Mouse (Mus musculus): Measurements from ENCODE around the gene Elavl2. TPM values are rescaled to one million over a fixed set of nuclear protein-coding genes. Genes with fewer than 3 reads are reported as not detected.

The Elavl2 gene
- polyA plus RNA-seq, 1 experiment from 2014 or later = 5.6 TPM

GRCm38 (mm10) chr4:91238739-91239485 is 161.7 kb downstream of the Elavl2 start:
- Histone ChIP-seq H3K4me1 (no peaks in the 10 kb centered on the region), H3K4me3 (replicated peaks) (no peak overlapping the region), H3K36me3 (no peaks in the 10 kb centered on the region), H3K4me2 (no peak overlapping the region), H3K9me3 (no peaks in the 10 kb centered on the region), H3K9ac (no peak overlapping the region), H3K27me3 (replicated peaks) (no peaks in the 10 kb centered on the region), H3K27ac (no peak overlapping the region)
- WGBS = 59% methylated on average over 6 of the region's 6 CpGs
- ATAC-seq (ENCODE audit: insufficient read depth, low FRiP score, low read depth) = no peak

GRCm38 (mm10) chr4:91236976-91237375 is 163.6 kb downstream of the Elavl2 start:
- ATAC-seq (ENCODE audit: insufficient read depth, low FRiP score, low read depth) = no peak
- no peak overlapping the region for H3K27ac ChIP-seq

GRCm38 (mm10) chr4:91234941-91235340 is 165.6 kb downstream of the Elavl2 start:
- Histone ChIP-seq H3K27ac (no peak overlapping the region), H3K27me3 (replicated peaks) (no peaks in the 10 kb centered on the region), H3K36me3 (no peaks in the 10 kb centered on the region), H3K9ac (no peak overlapping the region), H3K4me2 (no peak overlapping the region), H3K4me1 (no peaks in the 10 kb centered on the region), H3K4me3 (replicated peaks) (no peak overlapping the region), H3K9me3 (no peaks in the 10 kb centered on the region)
- ATAC-seq (ENCODE audit: insufficient read depth, low FRiP score, low read depth) = no peak
- WGBS = 90% methylated on average over 6 of the region's 6 CpGs

More at GRCm38 (mm10) chr4:91236976-91237375, 163.6 kb downstream of the Elavl2 start:
- Histone ChIP-seq H3K4me2 (no peak overlapping the region), H3K9ac (no peak overlapping the region), H3K9me3 (no peaks in the 10 kb centered on the region), H3K27me3 (replicated peaks) (no peaks in the 10 kb centered on the region), H3K4me3 (replicated peaks) (no peak overlapping the region), H3K36me3 (no peaks in the 10 kb centered on the region), H3K4me1 (no peaks in the 10 kb centered on the region)
- WGBS = 37% methylated on average over 7 of the region's 7 CpGs

- ATAC-seq (ENCODE audit: insufficient read depth, low FRiP score, low read depth) = no peak
- no peak overlapping the region for H3K27ac ChIP-seq
- 83% methylated on average over 6 of the region's 6 CpGs for WGBS
- no peaks in the 10 kb centered on the region for H3K36me3 ChIP-seq
- no peaks in the 10 kb centered on the region for H3K4me1 ChIP-seq
- no peak overlapping the region for H3K9ac ChIP-seq
- no peaks in the 10 kb centered on the region for H3K27me3 ChIP-seq (replicated peaks)
- H3K4me3 ChIP-seq (replicated peaks) = no peak overlapping the region
- H3K4me2 ChIP-seq = no peak overlapping the region
- no peaks in the 10 kb centered on the region for H3K9me3 ChIP-seq
Observed at GRCm38 (mm10) chr4:91233599-91233998, 167.0 kb downstream of the Elavl2 start.

- no peaks in the 10 kb centered on the region for H3K4me1 ChIP-seq
- no peak overlapping the region for H3K4me3 ChIP-seq (replicated peaks)
- no peak overlapping the region for H3K4me2 ChIP-seq
- H3K27ac ChIP-seq = no peak overlapping the region
- H3K9ac ChIP-seq = no peak overlapping the region
- H3K36me3 ChIP-seq = no peaks in the 10 kb centered on the region
- H3K9me3 ChIP-seq = no peaks in the 10 kb centered on the region
- H3K27me3 ChIP-seq (replicated peaks) = no peaks in the 10 kb centered on the region
- ATAC-seq (ENCODE audit: insufficient read depth, low FRiP score, low read depth) = no peak
- WGBS = 84% methylated on average over 1 of the region's 1 CpGs
Observed at GRCm38 (mm10) chr4:91230439-91230863, 170.1 kb downstream of the Elavl2 start.

GRCm38 (mm10) chr4:91228341-91228740 is 172.2 kb downstream of the Elavl2 start:
- Histone ChIP-seq H3K9ac (no peak overlapping the region), H3K4me3 (replicated peaks) (no peak overlapping the region), H3K4me2 (no peak overlapping the region), H3K27me3 (replicated peaks) (no peaks in the 10 kb centered on the region), H3K4me1 (no peaks in the 10 kb centered on the region), H3K27ac (no peak overlapping the region), H3K36me3 (no peaks in the 10 kb centered on the region), H3K9me3 (no peaks in the 10 kb centered on the region)
- WGBS = 85% methylated on average over 3 of the region's 3 CpGs
- ATAC-seq (ENCODE audit: insufficient read depth, low FRiP score, low read depth) = no peak

GRCm38 (mm10) chr4:91223811-91224210 is 176.8 kb downstream of the Elavl2 start:
- Histone ChIP-seq H3K27me3 (replicated peaks) (no peaks in the 10 kb centered on the region), H3K9me3 (no peaks in the 10 kb centered on the region), H3K4me3 (replicated peaks) (no peak overlapping the region), H3K36me3 (no peaks in the 10 kb centered on the region), H3K4me2 (no peak overlapping the region), H3K9ac (no peak overlapping the region), H3K4me1 (no peaks in the 10 kb centered on the region), H3K27ac (no peak overlapping the region)
- no peak for ATAC-seq (ENCODE audit: insufficient read depth, low FRiP score, low read depth)
- WGBS = 76% methylated on average over 4 of the region's 4 CpGs

- Histone ChIP-seq H3K27me3 (replicated peaks) (no peaks in the 10 kb centered on the region), H3K9ac (no peak overlapping the region), H3K9me3 (no peaks in the 10 kb centered on the region), H3K4me3 (replicated peaks) (no peak overlapping the region), H3K4me2 (no peak overlapping the region), H3K4me1 (no peaks in the 10 kb centered on the region), H3K27ac (no peak overlapping the region), H3K36me3 (no peaks in the 10 kb centered on the region)
- WGBS = 78% methylated on average over 3 of the region's 3 CpGs
- no peak for ATAC-seq (ENCODE audit: insufficient read depth, low FRiP score, low read depth)
Observed at GRCm38 (mm10) chr4:91219322-91219721, 181.3 kb downstream of the Elavl2 start.

GRCm38 (mm10) chr4:91213917-91214316 is 186.7 kb downstream of the Elavl2 start:
- WGBS = 55% methylated on average over 3 of the region's 3 CpGs
- 0 out of 2 replicates have a peak, but pooled peaks have one; percentile 39 for ATAC-seq (ENCODE audit: insufficient read depth, low FRiP score, low read depth)

GRCm38 (mm10) chr4:91208415-91209292 is 191.9 kb downstream of the Elavl2 start:
- no peak overlapping the region for H3K4me2 ChIP-seq
- H3K4me3 ChIP-seq (replicated peaks) = no peak overlapping the region
- no peaks in the 10 kb centered on the region for H3K9me3 ChIP-seq
- WGBS = 49% methylated on average over 6 of the region's 6 CpGs
- H3K9ac ChIP-seq = no peak overlapping the region
- no peak overlapping the region for H3K27ac ChIP-seq
- H3K4me1 ChIP-seq = no peaks in the 10 kb centered on the region
- H3K27me3 ChIP-seq (replicated peaks) = no peaks in the 10 kb centered on the region
- no peaks in the 10 kb centered on the region for H3K36me3 ChIP-seq
- ATAC-seq (ENCODE audit: insufficient read depth, low FRiP score, low read depth) = no peak

More at GRCm38 (mm10) chr4:91213917-91214316, 186.7 kb downstream of the Elavl2 start:
- H3K4me3 ChIP-seq (replicated peaks) = no peak overlapping the region
- H3K4me2 ChIP-seq = no peak overlapping the region
- H3K9me3 ChIP-seq = no peaks in the 10 kb centered on the region
- no peaks in the 10 kb centered on the region for H3K27me3 ChIP-seq (replicated peaks)
- H3K36me3 ChIP-seq = no peaks in the 10 kb centered on the region
- H3K4me1 ChIP-seq = no peaks in the 10 kb centered on the region
- H3K9ac ChIP-seq = no peak overlapping the region
- no peak overlapping the region for H3K27ac ChIP-seq
